Mouse (Mus musculus) lung, embryonic 14.5 days (tissue): ENCODE data around the gene Hexim2. TPM values are rescaled to one million over a fixed set of nuclear protein-coding genes. Genes with fewer than 3 reads are reported as not detected.
A peak's percentile ranks its signal among the peaks of the same experiment; 100 is the strongest.

Experiments
- ATAC-seq: fragments of 200-750 bp; cut with Nextera tagmentation; 2 replicates; pipeline ENCODE4 v1.8.0; 2017; ENCODE audit warnings: mild to moderate bottlenecking, moderate TSS enrichment, moderate library complexity; ENCODE audit not compliant: insufficient read depth
- DNase-seq: peaks from one replicate; pipeline ENCODE4 v3.0.0-alpha.2; 2015
- H3K27ac ChIP-seq: fragments of 300-500 bp; sonication (generic); 2 replicates; pipeline ENCODE4 v1.5.1; 2014; ENCODE audit warnings: low read depth, mild to moderate bottlenecking, moderate library complexity
- H3K27me3 ChIP-seq: fragments of 300-500 bp; sonication (generic); 2 replicates; pipeline ENCODE4 v1.6.1; 2014; ENCODE audit warnings: low read length, control low read depth; ENCODE audit not compliant: insufficient read depth
- H3K36me3 ChIP-seq: fragments of 300-500 bp; sonication (generic); 2 replicates; pipeline ENCODE4 v1.6.1; 2014; ENCODE audit warnings: control low read depth; ENCODE audit not compliant: insufficient read depth
- H3K4me1 ChIP-seq: fragments of 300-500 bp; sonication (generic); 2 replicates; pipeline ENCODE4 v1.6.1; 2014; ENCODE audit warnings: antibody characterized with exemption, control low read depth; ENCODE audit not compliant: insufficient read depth
- H3K4me2 ChIP-seq: fragments of 300-500 bp; sonication (generic); 2 replicates; pipeline ENCODE4 v1.6.1; 2014; ENCODE audit warnings: mild to moderate bottlenecking
- H3K4me3 ChIP-seq: fragments of 300-500 bp; sonication (generic); 2 replicates; pipeline ENCODE4 v1.5.1; 2014; ENCODE audit warnings: low read depth, low read length
- H3K9ac ChIP-seq: fragments of 300-500 bp; sonication (generic); 2 replicates; pipeline ENCODE4 v1.6.1; 2014
- H3K9me3 ChIP-seq: fragments of 300-500 bp; sonication (generic); 2 replicates; pipeline ENCODE4 v1.6.1; 2016; ENCODE audit warnings: low read depth, low read length, control low read depth
- CTCF ChIP-seq: IDR thresholded peaks from 2 replicates; pipeline ENCODE4 v1.5.1; 2016; ENCODE audit warnings: antibody characterized with exemption, low read depth
- WGBS: fragments of 180-500 bp; shearing (Covaris S2); extraction: QIAGEN DNeasy Blood & Tissue Kit; methylation state at CpG from one replicate; pipeline ENCODE4 v1.1.7; 2014; 5-methylcytosine and 5-hydroxymethylcytosine counted together
- polyA plus RNA-seq: library from polyadenylated mRNA; unstranded; fragments of >200 nt; fragmentation: Nextera tagmentation; extraction: Ambion mirVana; gene quantifications from 2 replicates; pipeline ENCODE4 v1.2.1, GENCODE M21; 2014

Gene Hexim2
- polyA plus RNA-seq, 1 experiment from 2014 or later, result 9.3 TPM

DNA sequence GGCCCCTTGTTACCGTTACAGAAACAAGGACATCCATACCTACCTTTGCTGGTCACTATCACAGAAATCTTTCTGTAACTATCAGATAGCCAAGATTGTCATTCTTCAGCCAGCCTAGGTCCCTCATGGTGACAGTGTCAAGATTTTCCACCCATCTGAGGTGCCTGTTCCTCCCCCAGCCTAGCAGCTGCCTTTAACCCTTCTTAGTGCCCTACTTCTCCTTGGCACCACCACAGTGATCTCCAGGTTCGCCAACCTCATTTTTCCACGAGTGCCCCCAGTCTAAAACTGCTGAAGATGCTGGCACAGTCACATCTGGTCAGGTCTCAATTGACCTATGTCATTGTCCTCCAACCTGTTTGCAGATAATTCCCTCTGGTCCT is 37.9 kb downstream of the Hexim2 start:
- no peak for TF ChIP-seq CTCF
- Histone ChIP-seq H3K4me1 (no peaks in the 10 kb centered on the region), H3K9me3 (no peaks in the 10 kb centered on the region), H3K27ac (no peak overlapping the region), H3K4me3 (peak overlapping the region; percentile 55; the same call in 1 of the 2 replicates), H3K4me2 (peak overlapping the region; percentile 94), H3K36me3 (no peaks in the 10 kb centered on the region), H3K27me3 (peaks cover 44% of the 10 kb centered on the region), H3K9ac (no peak overlapping the region)
- no peak for DNase-seq
- ATAC-seq, result no peak
- WGBS, result 39% methylated on average over 3 of the region's 3 CpGs

DNA sequence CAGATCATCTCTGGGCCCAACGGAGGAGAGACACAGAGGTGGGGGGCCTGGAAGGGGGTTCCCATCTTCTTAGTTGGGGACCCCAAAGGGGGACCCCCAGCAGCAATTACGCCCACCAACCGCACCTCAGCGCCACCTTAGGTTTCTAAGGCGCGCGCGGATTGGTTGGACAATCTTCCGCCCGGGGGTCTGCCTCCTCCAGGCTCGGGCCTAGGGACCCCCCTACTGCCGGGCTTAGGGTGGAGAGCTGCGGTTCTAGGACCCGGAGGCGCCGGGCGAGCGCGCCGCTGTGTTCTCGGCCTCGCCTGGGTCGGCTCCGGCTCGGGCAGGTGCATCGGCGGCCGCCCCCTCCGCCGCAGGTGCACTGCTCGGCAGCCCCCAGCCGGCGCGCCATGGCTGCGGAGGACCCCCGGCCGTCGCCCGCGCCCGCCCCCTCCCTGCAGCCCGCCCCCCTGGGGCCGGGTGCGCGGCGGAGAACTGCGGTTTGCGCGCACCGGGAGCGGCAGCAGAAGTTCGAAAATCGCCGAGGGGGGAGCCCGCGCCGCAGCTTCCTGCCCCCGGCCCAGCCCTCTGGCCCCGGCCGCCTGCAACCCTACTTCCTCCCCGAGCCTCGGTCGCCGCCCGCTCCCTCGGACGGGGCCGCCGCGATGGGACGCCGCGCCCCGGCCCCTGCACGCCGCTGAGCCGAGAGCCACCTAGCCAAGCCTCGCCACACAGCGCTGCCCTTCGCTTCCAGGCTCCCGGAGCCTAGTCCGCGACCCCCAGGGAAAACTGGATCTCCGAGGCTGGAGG is 38.5 kb downstream of the Hexim2 start, which contains the start of gene Fmnl1:
TSS of gene Fmnl1 (plus strand) at position 614 of the 792 bp plus-strand sequence.
- Histone ChIP-seq H3K4me1 (no peaks in the 10 kb centered on the region), H3K27me3 (peaks cover 44% of the 10 kb centered on the region), H3K9me3 (no peaks in the 10 kb centered on the region), H3K36me3 (no peaks in the 10 kb centered on the region), H3K4me3 (peak within 1 kb of the TSS; percentile 55), H3K27ac (no peak within 1 kb of the TSS), H3K9ac (peak within 1 kb of the TSS; percentile 54), H3K4me2 (peak within 1 kb of the TSS; percentile 94)
- ATAC-seq (peak; percentile 45), DNase-seq (peak; percentile 23)
- TF ChIP-seq CTCF, result no peak
- WGBS, result under 1% methylated on average over 70 of the region's 84 CpGs

- H3K4me1 ChIP-seq, result no peaks in the 10 kb centered on the region
- no peaks in the 10 kb centered on the region for H3K9me3 ChIP-seq
- H3K4me2 ChIP-seq, result peak overlapping the region; percentile 94
- H3K27me3 ChIP-seq, result peaks cover 44% of the 10 kb centered on the region
- H3K36me3 ChIP-seq, result no peaks in the 10 kb centered on the region
- peak overlapping the region; percentile 55 for H3K4me3 ChIP-seq
- DNase-seq (no peak), ATAC-seq (no peak)
- TF ChIP-seq CTCF, result no peak
- 2% methylated on average over 23 of the region's 23 CpGs for WGBS
- H3K27ac ChIP-seq, result no peak overlapping the region
- peak overlapping the region; percentile 54 for H3K9ac ChIP-seq
Measured at GRCm38 (mm10) chr11:103171286-103171620, 39.0 kb downstream of the Hexim2 start.

- no peak for ATAC-seq
- peaks cover 44% of the 10 kb centered on the region for H3K27me3 ChIP-seq
Measured at GRCm38 (mm10) chr11:103171703-103172391, 39.6 kb downstream of the Hexim2 start.

DNA sequence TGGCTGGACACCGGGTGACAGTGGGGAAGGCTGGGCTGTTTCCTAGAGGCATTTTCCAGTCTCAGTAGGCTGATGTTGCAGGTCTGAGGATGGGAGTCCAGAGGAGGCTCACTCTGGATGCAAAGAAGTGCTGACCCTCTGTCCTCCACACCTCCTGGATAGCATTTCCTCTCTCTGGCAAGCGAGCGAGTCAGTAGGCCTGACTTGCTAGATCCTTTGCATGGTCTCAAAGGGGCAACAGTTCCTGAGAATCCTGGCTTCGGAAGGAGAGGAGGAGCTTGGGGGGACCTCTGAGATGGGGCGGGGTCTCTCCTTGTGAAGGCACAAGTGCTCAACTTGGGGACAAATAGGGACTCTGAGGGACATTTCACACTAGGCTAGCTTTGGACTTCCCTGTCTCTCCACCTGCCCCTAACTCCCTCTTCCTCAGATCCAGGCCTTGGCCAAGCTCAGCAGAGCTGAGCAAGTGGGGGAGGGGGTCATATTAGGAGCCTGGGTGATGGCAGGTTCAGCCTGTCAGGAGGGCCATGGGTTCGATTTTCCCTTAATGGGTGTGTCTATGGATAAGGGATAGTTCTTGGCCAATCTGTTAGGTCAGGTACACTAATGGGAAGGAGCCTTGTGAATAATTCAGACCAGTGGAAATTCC is 40.3 kb downstream of the Hexim2 start:
- H3K4me2 ChIP-seq, result no peak overlapping the region
- DNase-seq, result no peak

More at GRCm38 (mm10) chr11:103171703-103172391, 39.6 kb downstream of the Hexim2 start:
- no peak for DNase-seq
- Histone ChIP-seq H3K36me3 (no peaks in the 10 kb centered on the region), H3K4me1 (no peaks in the 10 kb centered on the region), H3K9me3 (no peaks in the 10 kb centered on the region), H3K9ac (no peak overlapping the region), H3K4me2 (peak overlapping the region; percentile 94; the same call in 1 of the 2 replicates), H3K27ac (no peak overlapping the region), H3K4me3 (peak overlapping the region; percentile 55; the same call in 1 of the 2 replicates)
- no peak for TF ChIP-seq CTCF
- 48% methylated on average over 9 of the region's 9 CpGs for WGBS

DNA sequence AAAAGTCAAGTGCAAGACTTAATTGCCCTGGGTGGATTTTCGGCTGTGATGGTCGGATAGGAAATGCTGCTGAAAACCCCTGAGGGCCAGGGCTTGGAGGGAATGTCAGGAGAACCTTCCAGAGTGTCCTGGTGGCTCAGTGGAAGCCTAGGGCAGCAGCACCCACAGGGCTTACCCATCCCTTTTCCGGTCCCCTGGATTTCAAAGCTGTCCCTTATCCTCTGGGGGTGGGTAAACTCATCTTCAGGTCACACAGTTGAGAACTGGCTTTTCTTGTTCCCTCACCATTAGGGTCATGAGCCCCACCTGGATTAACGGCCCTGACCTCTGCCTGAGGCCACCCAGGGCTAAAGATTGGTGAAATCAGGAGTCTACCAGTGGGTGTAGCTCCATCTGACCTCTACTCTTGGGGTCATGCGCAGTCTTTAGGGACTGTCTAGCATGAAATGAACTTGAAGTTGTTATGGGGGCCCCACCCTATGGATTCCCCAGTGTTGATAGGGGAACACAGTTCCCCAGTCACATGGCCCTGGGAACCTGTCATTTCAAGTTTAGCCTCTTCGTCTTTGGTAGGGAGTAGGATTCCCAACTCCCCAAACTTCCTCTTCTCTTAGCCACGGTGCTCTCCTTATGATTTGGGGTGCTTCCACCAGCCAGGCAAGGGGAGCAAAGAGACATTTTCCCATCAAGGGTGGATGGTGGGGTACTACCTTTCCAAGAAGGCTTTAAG is 41.0 kb downstream of the Hexim2 start:
- DNase-seq (no peak), ATAC-seq (no peak)
- Histone ChIP-seq H3K9me3 (no peaks in the 10 kb centered on the region), H3K9ac (no peak overlapping the region), H3K27me3 (peaks cover 44% of the 10 kb centered on the region), H3K27ac (no peak overlapping the region), H3K4me2 (no peak overlapping the region), H3K4me1 (no peaks in the 10 kb centered on the region), H3K36me3 (no peaks in the 10 kb centered on the region), H3K4me3 (no peak overlapping the region)
- WGBS, result 76% methylated on average over 7 of the region's 7 CpGs
- no peak for TF ChIP-seq CTCF

More for the DNA sequence above, 40.3 kb downstream of the Hexim2 start:
- WGBS, result 57% methylated on average over 6 of the region's 6 CpGs
- no peak for TF ChIP-seq CTCF
- Histone ChIP-seq H3K9ac (no peak overlapping the region), H3K27me3 (peaks cover 44% of the 10 kb centered on the region), H3K36me3 (no peaks in the 10 kb centered on the region), H3K4me1 (no peaks in the 10 kb centered on the region), H3K9me3 (no peaks in the 10 kb centered on the region), H3K27ac (no peak overlapping the region), H3K4me3 (no peak overlapping the region)
- ATAC-seq, result no peak
